Mouse (Mus musculus) ES-Bruce4 (cell line): ENCODE measurements at regions not wholly inside any gene's neighbourhood (a gene's known extent, or its start where the extent isn't known, plus 50 kb on each side); places are given as distances from the start of the nearest gene placed in this dataset.

ENCODE experiments used
- CTCF ChIP-seq: IDR thresholded peaks from one replicate; pipeline ENCODE4 v1.8.1; 2011; ENCODE audit warnings: low read depth, low read length
- EP300 ChIP-seq: IDR thresholded peaks from 2 replicates; pipeline ENCODE4 v1.6.1; 2011; ENCODE audit warnings: low read depth, low read length; ENCODE audit not compliant: insufficient read depth

- TF ChIP-seq CTCF, result no peak
- TF ChIP-seq EP300, result no peak
Observed at GRCm38 (mm10) chr3:144284326-144284725, 79.3 kb upstream of the Lmo4 start.
